Mouse (Mus musculus): ENCODE results near the gene Gart.

The Gart gene

DNA sequence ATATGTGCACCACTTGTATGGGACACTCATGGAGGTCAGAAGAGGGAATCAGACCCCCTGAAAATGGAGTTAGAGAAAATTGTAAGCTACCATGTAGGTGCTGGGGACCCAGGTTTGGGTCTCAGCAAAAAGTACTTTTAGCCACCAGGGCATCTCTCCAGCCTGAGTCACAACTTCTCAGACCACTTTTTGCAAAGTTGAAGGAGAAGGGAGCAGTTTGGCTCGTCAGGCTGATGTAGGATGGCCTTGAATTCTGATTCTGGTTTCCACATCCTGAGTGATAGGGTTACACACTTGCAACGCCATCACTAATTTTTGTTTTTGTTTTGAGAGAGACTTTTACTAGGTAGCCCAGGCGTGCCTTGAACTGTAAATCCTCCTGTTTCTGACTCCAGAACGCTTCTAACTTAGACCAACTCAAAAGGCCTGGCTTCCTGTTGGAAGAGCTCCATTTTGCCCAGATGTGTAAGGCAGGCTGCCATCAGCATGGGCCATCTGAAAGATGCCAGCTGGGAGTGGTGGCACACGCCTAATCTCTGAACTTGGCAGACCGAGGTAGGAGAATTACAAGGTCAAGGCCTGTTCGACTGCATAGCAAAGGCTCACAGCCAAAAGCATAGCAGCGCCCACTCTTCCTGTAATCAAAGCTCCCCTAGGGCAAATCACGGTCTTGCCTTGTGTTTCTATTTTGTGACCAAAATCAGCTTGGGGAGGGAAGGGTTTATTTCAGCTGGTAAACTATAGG, 37.1 kb downstream of the Gart start:
- DNase-seq (ENCODE audit: low read depth, low spot score): no peak

DNA sequence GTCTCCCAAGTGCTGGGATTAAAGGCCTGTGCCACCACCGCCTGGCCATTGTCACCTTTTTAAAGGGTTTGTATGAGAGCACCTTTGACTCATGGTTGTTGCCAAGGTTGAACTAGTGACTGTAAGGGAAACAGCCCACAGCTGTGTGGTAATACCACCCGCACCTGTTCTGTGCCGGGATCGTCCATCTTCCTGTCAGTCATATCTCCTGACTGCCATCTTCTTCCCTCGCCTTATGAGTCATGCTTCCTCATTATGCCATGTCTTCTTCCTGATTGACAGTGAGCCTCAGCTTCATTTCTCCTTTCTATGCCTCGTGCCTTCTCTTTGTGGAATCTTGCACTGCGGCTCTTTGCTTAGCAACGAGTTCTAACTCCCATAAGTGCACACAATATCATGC, 39.8 kb downstream of the Gart start:
- DNase-seq (ENCODE audit: low read depth, low spot score): no peak

DNA sequence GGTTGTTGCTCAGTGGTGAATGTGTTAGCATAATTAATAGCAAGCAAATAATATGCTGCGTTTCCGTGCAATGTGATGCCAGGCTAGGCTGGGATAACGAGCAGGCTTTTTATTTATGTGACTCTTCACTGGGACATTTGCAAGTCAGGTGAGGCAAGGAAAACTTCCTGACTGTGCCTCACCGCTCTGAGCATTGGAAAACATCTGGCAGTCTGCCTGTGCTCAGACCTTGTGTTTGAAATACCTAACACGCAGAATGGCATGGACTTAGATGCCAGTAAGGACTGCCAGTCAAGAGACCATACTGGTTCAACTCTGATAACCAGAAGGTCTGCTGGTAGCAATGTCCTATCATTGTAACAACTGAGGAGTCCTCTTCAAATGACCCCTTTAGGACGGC, 41.6 kb downstream of the Gart start:
- DNase-seq (ENCODE audit: low read depth, low spot score): no peak

DNA sequence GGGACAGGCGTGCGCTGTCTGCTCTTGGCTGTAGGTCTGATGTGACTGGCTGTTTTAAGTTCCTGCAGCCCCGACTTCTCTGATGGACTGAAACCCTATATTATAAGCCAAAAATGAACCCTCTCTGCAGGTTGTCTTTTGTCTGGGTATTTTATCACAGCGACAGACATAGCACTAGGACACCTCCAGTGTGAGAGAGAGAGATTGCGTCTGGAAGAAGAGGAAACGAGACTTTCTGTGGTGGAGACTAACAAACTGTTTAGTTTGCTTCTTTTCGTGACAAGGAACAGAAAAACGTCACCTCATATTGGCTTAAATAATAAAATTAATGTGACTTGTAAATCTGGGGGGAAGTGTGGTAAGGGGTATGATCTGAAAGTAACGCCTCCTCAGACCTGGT, 45.1 kb downstream of the Gart start:
- no peak for DNase-seq (ENCODE audit: low read depth, low spot score)

DNA sequence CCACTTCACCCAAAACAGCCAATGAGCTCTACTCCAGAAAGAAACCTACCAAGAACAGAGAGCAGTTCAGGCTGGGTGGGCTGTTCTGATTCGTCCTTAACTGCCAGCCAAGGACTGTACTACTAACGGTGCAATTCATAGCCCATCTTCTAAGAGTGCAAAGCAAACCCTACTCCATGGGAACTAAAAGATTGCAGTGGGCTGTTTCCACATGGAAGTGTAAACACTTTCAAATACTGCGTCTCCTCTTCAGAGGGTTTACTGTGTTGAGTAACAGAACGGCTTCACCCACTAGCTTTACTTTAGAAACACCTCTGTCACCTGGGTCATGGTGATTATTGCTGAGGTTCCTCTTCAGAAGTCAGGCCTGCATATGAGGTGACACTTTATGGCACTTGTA, 45.7 kb downstream of the Gart start:
- DNase-seq (ENCODE audit: low read depth, low spot score): no peak

DNA sequence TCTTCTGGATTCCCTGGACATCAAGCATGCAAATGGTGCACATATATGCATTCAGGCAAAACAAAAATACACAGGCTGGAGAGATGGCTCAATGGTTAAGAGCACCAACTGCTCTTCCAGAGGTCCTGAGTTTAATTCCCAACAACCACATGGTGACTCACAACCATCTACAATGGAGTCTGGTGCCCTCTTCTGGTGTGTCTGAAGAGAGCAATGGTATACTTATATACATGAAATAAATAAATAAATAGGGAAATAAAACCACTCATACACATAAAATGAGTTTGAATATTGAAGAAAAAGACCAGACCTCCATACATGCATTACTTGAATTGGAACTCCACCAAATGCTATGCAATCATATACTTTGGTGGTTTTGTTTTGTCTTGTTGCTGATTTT, 47.5 kb downstream of the Gart start:
- no peak for DNase-seq (ENCODE audit: low read depth, low spot score)

DNA sequence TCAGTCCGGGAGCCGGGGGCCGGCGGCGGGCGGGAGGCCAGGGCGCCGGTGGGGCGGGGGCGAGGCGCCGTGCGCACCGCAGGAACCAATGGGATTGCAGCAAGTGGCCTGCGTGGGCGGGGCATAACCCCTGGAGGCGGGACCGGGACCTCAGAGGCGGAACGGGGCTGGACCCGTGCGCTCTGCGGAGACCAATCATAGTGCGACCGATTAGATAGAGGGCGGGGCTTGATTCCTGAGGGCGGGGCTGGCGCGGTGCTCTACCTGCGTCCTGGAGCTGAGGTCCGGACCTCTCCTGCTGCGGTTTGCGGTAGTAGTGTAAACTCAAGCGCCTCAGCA, 49.1 kb downstream of the Gart start, which contains the start of gene Tmem50b:
Gene Tmem50b (minus strand): TSS at position 129 of the 339 bp plus-strand sequence.
- peak; percentile 90 for DNase-seq (ENCODE audit: low read depth, low spot score)

DNA sequence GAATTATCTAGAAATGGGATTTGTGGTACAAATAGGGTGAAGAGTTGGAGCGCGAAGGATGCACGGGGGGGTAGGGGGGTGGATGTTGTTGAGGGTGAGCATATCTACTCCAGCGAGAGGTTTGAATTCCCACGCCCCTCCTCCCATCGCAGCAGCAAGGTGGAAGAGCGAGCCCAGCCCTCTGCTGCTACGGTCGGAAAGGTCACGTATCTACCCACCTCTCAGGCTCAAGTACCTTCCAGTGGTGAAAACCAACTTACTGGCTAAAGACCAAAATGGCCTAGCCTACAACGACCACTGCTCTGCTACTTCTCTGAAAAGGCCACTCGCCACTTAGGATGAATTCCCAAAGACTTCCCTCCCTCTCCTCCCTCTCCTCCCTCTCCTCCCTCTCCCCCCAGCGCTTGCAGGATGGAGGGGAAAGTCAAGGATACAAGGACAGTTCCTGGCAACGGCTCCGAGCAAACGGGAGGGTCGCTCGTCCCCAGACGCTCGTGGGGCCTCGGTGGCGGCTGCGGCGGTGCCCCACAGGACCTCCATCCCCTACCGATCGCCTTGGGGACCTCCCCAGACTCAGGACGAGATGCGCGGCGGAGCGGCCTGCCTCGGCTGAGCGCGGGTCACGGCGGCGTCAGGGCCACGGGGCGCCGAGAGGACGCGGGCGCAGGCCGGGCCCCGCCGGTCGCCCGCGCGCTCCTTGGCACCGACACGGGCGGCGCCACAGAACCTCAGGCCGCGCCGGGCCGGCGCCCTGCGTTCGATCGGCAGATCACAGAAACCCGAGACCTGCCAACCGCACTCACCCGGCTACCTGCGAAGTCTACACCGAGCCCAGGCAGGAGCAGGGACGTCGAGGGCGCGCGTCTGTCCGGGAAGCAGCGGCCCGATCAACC, 49.7 kb downstream of the Gart start:
- no peak for DNase-seq (ENCODE audit: low read depth, low spot score)

DNA sequence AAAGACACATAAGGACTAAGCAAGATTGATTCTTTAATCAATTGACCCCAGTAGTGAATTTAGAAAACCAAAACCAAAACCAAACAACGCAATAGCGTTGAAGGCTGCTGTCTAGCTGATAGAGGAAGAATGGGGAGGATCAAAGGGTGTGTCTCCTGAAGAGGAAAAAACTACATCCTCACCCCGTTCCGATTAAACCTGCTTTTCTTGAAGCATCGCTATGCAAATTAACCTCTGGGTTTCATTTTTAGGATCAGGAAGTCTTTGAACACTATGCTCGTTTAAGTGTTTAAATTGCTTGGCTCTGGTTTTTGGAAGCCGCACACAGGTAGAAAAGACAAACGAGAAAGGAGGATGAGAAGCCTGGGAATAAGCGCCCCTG, 50.4 kb downstream of the Gart start:
- no peak for DNase-seq (ENCODE audit: low read depth, low spot score)

DNA sequence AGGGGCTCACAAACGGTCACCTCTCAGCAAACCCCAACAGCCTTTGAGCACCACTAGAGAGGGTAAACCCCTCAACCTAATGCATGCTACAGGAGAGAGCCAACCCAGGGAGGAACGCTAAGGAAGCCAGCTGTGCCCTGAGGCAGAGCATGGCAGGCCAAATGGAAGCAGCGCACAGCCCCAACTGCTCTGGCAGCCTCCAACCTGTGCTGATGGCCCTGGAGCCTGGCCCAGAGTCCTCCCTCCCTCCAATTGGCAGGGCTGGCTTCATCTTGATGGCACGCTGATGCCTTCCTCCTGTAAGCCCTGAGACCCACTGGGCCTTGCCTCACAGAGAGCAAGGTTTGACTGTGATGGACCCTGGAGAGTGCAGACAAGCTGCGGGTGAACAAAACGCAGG, 51.7 kb downstream of the Gart start:
- no peak for DNase-seq (ENCODE audit: low read depth, low spot score)

DNA sequence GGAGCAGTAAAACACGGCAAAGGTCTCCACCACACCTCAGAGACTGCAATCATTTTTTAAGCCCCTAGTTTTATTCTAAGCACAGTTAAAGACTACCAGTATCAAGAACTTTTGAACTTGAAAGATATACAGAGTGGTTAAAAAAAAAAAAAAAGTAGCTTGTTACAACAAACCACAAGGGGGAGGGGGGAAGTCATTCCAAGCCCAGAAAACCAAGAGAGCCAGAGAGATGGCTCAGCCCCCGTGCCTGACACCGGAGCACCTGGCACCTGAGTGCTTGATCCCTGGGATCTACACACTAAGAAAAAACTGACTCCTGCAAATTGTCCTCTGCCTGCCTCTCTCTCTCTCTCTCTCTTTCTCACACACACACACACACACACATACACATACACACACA, 53.5 kb downstream of the Gart start:
- DNase-seq (ENCODE audit: low read depth, low spot score): no peak

DNA sequence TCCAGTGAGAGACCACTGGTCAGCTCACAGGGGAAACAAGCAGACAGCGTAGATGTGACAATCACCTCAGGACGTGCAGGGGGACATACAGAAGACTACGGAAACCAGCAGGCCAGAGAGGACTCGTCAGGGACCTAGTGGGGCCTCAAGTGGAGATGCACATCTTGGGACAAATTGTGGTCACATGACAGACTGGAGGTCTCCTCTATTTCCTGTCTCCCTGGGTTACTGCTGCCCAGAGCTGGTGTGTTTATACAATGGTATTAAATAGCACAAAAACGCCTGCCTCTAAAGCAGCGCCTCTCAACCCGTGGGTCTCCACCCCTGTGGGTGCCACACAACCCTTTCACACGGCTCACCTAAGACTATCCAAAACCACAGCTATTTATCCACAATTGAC, 54.6 kb downstream of the Gart start:
- no peak for DNase-seq (ENCODE audit: low read depth, low spot score)

DNA sequence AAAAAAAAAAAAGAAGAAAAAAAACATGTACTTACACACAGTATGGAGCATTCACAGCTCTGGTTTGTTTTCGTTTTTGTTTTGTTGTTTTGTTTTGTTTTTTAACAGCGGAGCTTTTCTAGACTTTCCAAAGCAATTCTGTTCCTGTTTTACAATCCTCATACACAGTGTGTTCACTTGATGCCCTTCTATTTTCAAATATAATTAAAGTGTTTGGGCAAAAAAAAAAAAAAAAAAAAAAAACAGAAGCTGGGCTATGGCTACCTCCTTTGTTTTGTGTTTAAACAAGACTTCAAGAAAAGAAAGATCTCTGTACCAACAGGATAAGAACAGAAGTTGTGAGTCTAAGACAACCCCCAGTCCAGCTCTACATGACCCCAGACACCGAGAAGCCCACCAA, 58.0 kb downstream of the Gart start:
- DNase-seq (ENCODE audit: low read depth, low spot score): no peak

DNA sequence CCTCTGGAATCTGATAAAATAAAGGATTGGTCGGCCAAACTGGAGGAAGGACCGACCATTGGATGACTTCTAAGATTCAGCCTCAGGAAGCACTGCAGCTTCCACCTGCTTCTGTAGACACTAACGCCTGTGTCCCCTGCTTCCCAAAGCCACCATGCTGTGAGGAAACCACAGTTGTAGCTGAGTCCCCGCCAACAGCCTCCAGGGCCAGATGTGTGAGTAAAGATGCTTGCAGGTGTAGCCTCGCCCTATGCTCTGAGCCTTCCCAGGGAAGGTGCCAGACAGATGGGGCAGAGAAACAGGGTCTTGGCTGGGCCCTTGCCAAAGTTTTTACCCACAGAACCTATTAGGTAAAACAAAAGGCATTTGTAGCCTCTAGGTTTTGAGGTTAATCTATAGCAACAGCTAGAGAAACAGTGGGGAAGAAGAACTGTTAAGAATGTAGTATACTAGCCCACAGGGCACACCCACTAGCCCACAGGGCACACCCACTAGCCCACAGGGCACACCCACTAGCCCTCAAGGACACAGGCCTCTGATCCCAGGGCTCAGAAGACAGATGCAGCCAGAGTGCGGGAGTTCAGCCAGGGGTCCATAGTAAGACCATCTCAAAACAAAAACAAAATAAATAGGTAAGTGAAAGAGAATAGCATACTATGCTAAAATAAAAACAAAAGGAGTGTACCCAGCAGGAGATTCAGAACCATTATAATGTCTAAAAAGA, 58.9 kb downstream of the Gart start:
- DNase-seq (ENCODE audit: low read depth, low spot score): no peak

DNA sequence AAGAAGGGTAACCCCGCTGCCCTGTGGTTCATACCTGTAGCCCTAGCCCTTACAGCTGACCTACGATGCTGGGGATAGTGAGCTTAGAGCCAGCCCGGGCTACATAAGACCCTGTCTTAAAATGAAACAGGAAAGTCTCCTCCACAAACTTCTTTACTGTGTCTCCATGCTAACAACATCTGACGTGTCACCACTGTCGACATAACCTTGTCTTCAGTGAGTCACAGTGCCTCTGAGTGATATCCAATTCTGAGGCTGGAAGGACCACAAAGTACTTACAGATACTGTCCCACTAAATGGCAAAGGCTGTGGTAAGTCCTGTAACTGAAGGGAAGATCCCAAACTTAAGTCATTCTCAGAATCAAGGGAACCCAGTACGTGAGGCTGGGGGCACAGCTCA, 60.5 kb downstream of the Gart start:
- no peak for DNase-seq (ENCODE audit: low read depth, low spot score)

DNA sequence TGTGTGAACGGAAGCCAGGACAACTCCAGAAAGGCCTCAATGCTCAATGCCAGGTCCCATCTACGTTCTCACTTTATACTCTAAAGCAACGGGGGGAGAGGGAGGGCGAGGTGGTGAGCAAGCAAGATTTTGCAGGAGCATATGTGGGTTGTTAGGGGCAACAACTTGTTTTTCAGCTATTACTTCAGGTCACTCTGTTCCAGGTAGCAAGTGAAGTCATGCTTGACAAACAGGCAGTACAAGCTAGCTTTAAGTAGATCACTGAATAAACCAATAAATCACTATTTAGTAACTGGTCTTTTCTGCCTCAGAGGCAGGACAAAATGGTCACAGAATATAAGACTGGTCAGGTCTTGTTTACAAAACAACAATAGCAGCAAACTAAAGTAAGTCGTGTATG, 61.1 kb downstream of the Gart start:
- DNase-seq (ENCODE audit: low read depth, low spot score): no peak

DNA sequence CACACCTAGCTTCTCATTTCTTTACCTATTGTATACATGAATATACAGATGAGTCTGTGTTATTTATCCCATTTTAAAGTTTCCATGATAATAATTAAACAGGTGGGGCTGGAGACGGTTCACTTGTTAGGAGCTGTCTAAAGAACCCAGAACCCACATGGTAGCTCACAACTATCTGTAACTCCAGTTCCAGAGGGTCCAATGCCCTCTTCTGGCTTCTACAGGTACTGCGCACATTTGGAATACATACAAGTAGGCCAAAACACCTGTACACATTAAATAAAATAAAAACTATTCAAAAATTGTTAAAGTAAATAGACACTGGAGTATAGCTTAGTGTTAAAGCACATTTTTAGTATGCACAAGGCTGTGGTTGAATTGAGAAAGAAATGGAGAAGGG, 64.4 kb downstream of the Gart start:
- no peak for DNase-seq (ENCODE audit: low read depth, low spot score)

DNA sequence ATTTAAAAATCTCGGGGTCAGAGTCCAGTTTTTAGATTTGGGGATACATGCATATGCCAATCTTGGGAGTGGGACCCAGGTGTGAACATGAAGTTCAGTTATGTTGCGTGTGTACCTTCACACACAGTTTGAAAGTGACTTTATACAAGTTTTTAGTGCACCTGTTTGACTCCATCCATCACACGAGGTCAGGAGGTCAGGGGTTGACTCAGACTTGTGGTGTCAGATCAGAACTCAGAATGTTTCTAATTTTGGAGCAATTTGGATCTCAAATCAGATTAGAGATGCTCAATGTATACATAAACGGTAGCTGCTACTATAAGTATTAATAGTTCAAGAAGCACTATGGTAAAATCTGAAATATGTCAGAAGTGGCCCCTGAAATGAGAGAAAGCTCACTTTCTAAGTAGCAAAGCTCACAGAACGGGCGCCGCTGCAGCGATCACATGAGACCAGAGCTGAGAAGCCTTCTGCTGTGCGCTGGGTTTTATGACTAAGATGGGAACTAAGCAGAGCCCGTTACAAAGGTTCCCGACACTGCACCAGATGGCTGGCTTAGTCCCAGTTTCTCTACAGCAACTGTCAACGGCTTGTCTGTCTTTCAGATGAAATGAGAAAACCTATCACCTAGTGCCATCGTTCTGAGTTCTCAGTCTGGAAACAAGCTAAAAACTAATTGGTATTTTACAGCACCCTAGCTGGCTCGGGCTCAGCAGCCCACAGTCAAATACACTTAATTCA, 67.6 kb downstream of the Gart start:
- DNase-seq (ENCODE audit: low read depth, low spot score): no peak

DNA sequence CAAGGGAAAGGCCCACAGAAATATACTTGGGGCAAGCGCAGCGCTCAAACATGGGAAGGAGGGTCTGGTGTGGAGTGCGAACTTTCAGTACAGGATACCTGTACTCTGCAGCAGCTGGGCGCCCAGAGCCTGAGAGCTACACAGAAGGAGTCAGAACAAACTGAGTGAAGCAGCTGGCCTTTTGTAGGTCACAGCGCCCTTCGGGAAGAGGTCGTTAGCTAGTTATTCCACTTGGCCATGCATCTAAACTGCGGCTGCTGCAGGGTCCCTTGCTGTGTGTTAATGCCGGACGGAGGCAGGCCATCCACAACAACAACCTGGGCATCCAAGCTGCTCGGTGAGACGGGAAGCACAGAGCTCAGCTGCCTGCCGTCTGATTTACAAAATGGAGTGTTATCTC, 71.6 kb downstream of the Gart start:
- no peak for DNase-seq (ENCODE audit: low read depth, low spot score)
